Mouse (Mus musculus): ENCODE results near the gene Zmat5.

DNA sequence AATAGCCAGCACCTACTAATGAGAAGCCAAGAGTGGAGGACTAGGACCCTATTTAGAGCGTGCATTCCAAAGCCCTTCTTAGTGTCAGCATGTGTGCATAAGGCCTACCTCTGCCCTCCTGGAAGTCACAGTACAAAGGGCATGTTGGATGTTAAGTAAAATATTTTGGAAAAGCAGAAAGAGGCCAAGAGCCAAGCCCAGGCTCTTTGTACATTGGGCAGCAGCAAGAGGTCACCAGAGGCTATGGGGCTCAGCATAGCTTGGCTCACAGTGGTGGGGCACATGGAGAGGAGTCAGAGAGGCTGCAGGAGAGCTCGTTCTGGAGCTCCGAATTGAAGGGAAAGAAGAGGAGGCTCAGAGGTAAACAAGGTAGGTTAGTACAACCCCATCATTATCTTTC is 17.5 kb upstream of the Zmat5 start:
- no peak for TF ChIP-seq POLR2A (IDR thresholded peaks at IDR 0.05; ENCODE audit: borderline replicate concordance, extremely low read depth, low read depth, low read length)
- TF ChIP-seq CTCF (IDR thresholded peaks at IDR 0.05; ENCODE audit: insufficient read depth, low read length): no peak
